Mouse (Mus musculus): Measurements from ENCODE around the gene Ppp1r21. TPM values are rescaled to one million over a fixed set of nuclear protein-coding genes. Genes with fewer than 3 reads are reported as not detected.

Gene Ppp1r21
- polyA plus RNA-seq, 1 experiment from 2014 or later = 21.4 TPM

- H3K4me2 ChIP-seq (replicated peaks) = no peak overlapping the region
- no peak for ATAC-seq (ENCODE audit: insufficient number of reproducible peaks, insufficient read depth, low FRiP score, low TSS enrichment)
- no peak overlapping the region for H3K4me3 ChIP-seq
- H3K36me3 ChIP-seq = peaks cover 57% of the 10 kb centered on the region
- 85% methylated on average over 6 of the region's 6 CpGs for WGBS
- no peaks in the 10 kb centered on the region for H3K4me1 ChIP-seq
- no peak overlapping the region for H3K27ac ChIP-seq
- H3K9me3 ChIP-seq = no peaks in the 10 kb centered on the region
- H3K27me3 ChIP-seq = no peaks in the 10 kb centered on the region
- no peak overlapping the region for H3K9ac ChIP-seq
Measured at GRCm38 (mm10) chr17:88580556-88580955, 50.6 kb downstream of the Ppp1r21 start.

- Histone ChIP-seq H3K4me3 (no peak overlapping the region), H3K27ac (no peak overlapping the region), H3K27me3 (no peaks in the 10 kb centered on the region), H3K9me3 (no peaks in the 10 kb centered on the region), H3K36me3 (peaks cover 59% of the 10 kb centered on the region), H3K9ac (no peak overlapping the region), H3K4me2 (replicated peaks) (no peak overlapping the region), H3K4me1 (no peaks in the 10 kb centered on the region)
- WGBS = 62% methylated on average over 6 of the region's 6 CpGs
- ATAC-seq (ENCODE audit: insufficient number of reproducible peaks, insufficient read depth, low FRiP score, low TSS enrichment) = no peak
Measured at GRCm38 (mm10) chr17:88581511-88582021, 51.6 kb downstream of the Ppp1r21 start.

GRCm38 (mm10) chr17:88582999-88583398, 53.1 kb downstream of the Ppp1r21 start:
- Histone ChIP-seq H3K27ac (no peak overlapping the region), H3K4me2 (replicated peaks) (no peak overlapping the region), H3K9me3 (no peaks in the 10 kb centered on the region), H3K36me3 (peaks cover 58% of the 10 kb centered on the region), H3K9ac (no peak overlapping the region), H3K27me3 (no peaks in the 10 kb centered on the region), H3K4me1 (no peaks in the 10 kb centered on the region), H3K4me3 (no peak overlapping the region)
- 74% methylated on average over 11 of the region's 11 CpGs for WGBS
- no peak for ATAC-seq (ENCODE audit: insufficient number of reproducible peaks, insufficient read depth, low FRiP score, low TSS enrichment)

- no peaks in the 10 kb centered on the region for H3K9me3 ChIP-seq
- no peak overlapping the region for H3K4me2 ChIP-seq (replicated peaks)
- no peaks in the 10 kb centered on the region for H3K4me1 ChIP-seq
- H3K9ac ChIP-seq = no peak overlapping the region
- peaks cover 56% of the 10 kb centered on the region for H3K36me3 ChIP-seq
- 89% methylated on average over 8 of the region's 8 CpGs for WGBS
- H3K4me3 ChIP-seq = no peak overlapping the region
- no peaks in the 10 kb centered on the region for H3K27me3 ChIP-seq
- no peak for ATAC-seq (ENCODE audit: insufficient number of reproducible peaks, insufficient read depth, low FRiP score, low TSS enrichment)
- H3K27ac ChIP-seq = no peak overlapping the region
Measured at GRCm38 (mm10) chr17:88583411-88583810, 53.5 kb downstream of the Ppp1r21 start.

GRCm38 (mm10) chr17:88587371-88587770, 57.5 kb downstream of the Ppp1r21 start:
- 79% methylated on average over 15 of the region's 15 CpGs for WGBS

GRCm38 (mm10) chr17:88588228-88588627, 58.3 kb downstream of the Ppp1r21 start:
- H3K36me3 ChIP-seq = peaks cover 47% of the 10 kb centered on the region
- H3K27ac ChIP-seq = no peak overlapping the region
- H3K4me1 ChIP-seq = no peaks in the 10 kb centered on the region
- no peak for ATAC-seq (ENCODE audit: insufficient number of reproducible peaks, insufficient read depth, low FRiP score, low TSS enrichment)
- H3K9me3 ChIP-seq = no peaks in the 10 kb centered on the region
- WGBS = 92% methylated on average over 8 of the region's 8 CpGs
- no peaks in the 10 kb centered on the region for H3K27me3 ChIP-seq
- no peak overlapping the region for H3K9ac ChIP-seq
- H3K4me2 ChIP-seq (replicated peaks) = no peak overlapping the region
- no peak overlapping the region for H3K4me3 ChIP-seq

More at GRCm38 (mm10) chr17:88587371-88587770, 57.5 kb downstream of the Ppp1r21 start:
- Histone ChIP-seq H3K9me3 (no peaks in the 10 kb centered on the region), H3K27ac (no peak overlapping the region), H3K4me2 (replicated peaks) (no peak overlapping the region), H3K9ac (no peak overlapping the region), H3K27me3 (no peaks in the 10 kb centered on the region), H3K36me3 (peaks cover 49% of the 10 kb centered on the region), H3K4me3 (no peak overlapping the region), H3K4me1 (no peaks in the 10 kb centered on the region)
- ATAC-seq (ENCODE audit: insufficient number of reproducible peaks, insufficient read depth, low FRiP score, low TSS enrichment) = no peak

- Histone ChIP-seq H3K36me3 (peaks cover 28% of the 10 kb centered on the region), H3K9ac (no peak overlapping the region), H3K27ac (no peak overlapping the region), H3K4me1 (no peaks in the 10 kb centered on the region), H3K9me3 (no peaks in the 10 kb centered on the region), H3K4me2 (replicated peaks) (no peak overlapping the region), H3K27me3 (no peaks in the 10 kb centered on the region), H3K4me3 (no peak overlapping the region)
- ATAC-seq (ENCODE audit: insufficient number of reproducible peaks, insufficient read depth, low FRiP score, low TSS enrichment) = no peak
- WGBS = 81% methylated on average over 6 of the region's 6 CpGs
Measured at GRCm38 (mm10) chr17:88590251-88590650, 60.3 kb downstream of the Ppp1r21 start.

- H3K36me3 ChIP-seq = no peaks in the 10 kb centered on the region
- H3K4me2 ChIP-seq (replicated peaks) = no peak overlapping the region
- H3K27ac ChIP-seq = no peak overlapping the region
- ATAC-seq (ENCODE audit: insufficient number of reproducible peaks, insufficient read depth, low FRiP score, low TSS enrichment) = no peak
- H3K4me3 ChIP-seq = no peak overlapping the region
- 75% methylated on average over 4 of the region's 4 CpGs for WGBS
- H3K9me3 ChIP-seq = no peaks in the 10 kb centered on the region
- H3K27me3 ChIP-seq = no peaks in the 10 kb centered on the region
- H3K9ac ChIP-seq = no peak overlapping the region
- H3K4me1 ChIP-seq = peaks cover 20% of the 10 kb centered on the region
Measured at GRCm38 (mm10) chr17:88595071-88595470, 65.2 kb downstream of the Ppp1r21 start.

GRCm38 (mm10) chr17:88596068-88596467, 66.2 kb downstream of the Ppp1r21 start:
- no peak overlapping the region for H3K4me3 ChIP-seq
- H3K9ac ChIP-seq = no peak overlapping the region
- H3K36me3 ChIP-seq = no peaks in the 10 kb centered on the region
- WGBS = 71% methylated on average over 4 of the region's 4 CpGs
- H3K27me3 ChIP-seq = no peaks in the 10 kb centered on the region
- H3K4me1 ChIP-seq = peaks cover 30% of the 10 kb centered on the region
- ATAC-seq (ENCODE audit: insufficient number of reproducible peaks, insufficient read depth, low FRiP score, low TSS enrichment) = no peak
- H3K9me3 ChIP-seq = no peaks in the 10 kb centered on the region
- H3K27ac ChIP-seq = no peak overlapping the region
- no peak overlapping the region for H3K4me2 ChIP-seq (replicated peaks)

- ATAC-seq (ENCODE audit: insufficient number of reproducible peaks, insufficient read depth, low FRiP score, low TSS enrichment) = no peak; the same call in 1 of the 2 replicates
- H3K27ac ChIP-seq = peak overlapping the region; percentile 91
- 26% methylated on average over 16 of the region's 16 CpGs for WGBS
Measured at GRCm38 (mm10) chr17:88596544-88597221, 66.8 kb downstream of the Ppp1r21 start.

GRCm38 (mm10) chr17:88597222-88598055, 67.5 kb downstream of the Ppp1r21 start, which contains the start of gene Ston1:
Gene Ston1 (plus strand): TSS chr17:88597684.
- Histone ChIP-seq H3K4me1 (peaks cover 30% of the 10 kb centered on the region), H3K36me3 (no peaks in the 10 kb centered on the region), H3K4me2 (replicated peaks) (peak within 1 kb of the TSS; percentile 82), H3K27ac (peak within 1 kb of the TSS; percentile 91), H3K27me3 (no peaks in the 10 kb centered on the region), H3K4me3 (peak within 1 kb of the TSS; percentile 47), H3K9me3 (no peaks in the 10 kb centered on the region), H3K9ac (peak within 1 kb of the TSS; percentile 52)
- ATAC-seq (ENCODE audit: insufficient number of reproducible peaks, insufficient read depth, low FRiP score, low TSS enrichment) = peak; percentile 83
- WGBS = under 1% methylated on average over 37 of the region's 41 CpGs

More at GRCm38 (mm10) chr17:88596544-88597221, 66.8 kb downstream of the Ppp1r21 start:
- Histone ChIP-seq H3K4me1 (peaks cover 30% of the 10 kb centered on the region), H3K4me3 (peak overlapping the region; percentile 47), H3K36me3 (no peaks in the 10 kb centered on the region), H3K4me2 (replicated peaks) (peak overlapping the region; percentile 82), H3K27me3 (no peaks in the 10 kb centered on the region), H3K9me3 (no peaks in the 10 kb centered on the region), H3K9ac (0 out of 2 replicates have a peak overlapping the region, but pooled peaks have one; percentile 52)
